Mouse (Mus musculus) erythroblast, embryonic 14.5 days (primary cell): ENCODE data around the gene Bahcc1.

Experiments used
- GATA1 ChIP-seq: IDR thresholded peaks from 2 replicates; pipeline ENCODE4 v1.6.1; 2012; ENCODE audit warnings: low read length, inconsistent platforms, mixed read lengths
- TAL1 ChIP-seq: IDR thresholded peaks from 3 replicates; pipeline ENCODE4 v1.6.1; 2012; ENCODE audit warnings: low read length, inconsistent platforms, mixed read lengths

DNA sequence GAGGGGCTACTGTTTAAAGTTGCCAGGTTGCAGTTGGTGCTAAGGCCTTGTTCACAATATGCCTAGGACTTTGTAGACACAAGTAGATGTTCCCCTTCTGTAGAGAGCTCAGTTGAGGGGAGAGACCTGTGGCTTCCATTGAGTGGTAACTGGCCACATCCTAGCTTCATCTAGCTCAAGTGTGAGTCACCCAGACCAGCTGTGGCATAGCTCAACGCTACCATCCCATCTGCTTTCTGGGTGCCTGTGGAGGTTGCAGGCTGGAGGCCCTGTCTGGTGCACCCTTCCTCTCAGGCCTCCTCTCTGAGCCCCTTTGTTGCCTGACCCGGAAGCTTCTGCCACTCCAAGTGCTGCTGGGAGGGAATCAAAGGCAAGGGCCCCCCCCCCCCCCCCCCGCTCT is 34.9 kb downstream of the Bahcc1 start:
- TF ChIP-seq TAL1, result no peak
- TF ChIP-seq GATA1, result no peak
